Comparison of ENCODE assay signal across 16 mouse cellular contexts in genomic region chr7:143155257-143155656, GRCm38 (mm10). TPM values are rescaled to one million over a fixed set of nuclear protein-coding genes. Genes with fewer than 3 reads are reported as not detected.
A peak's percentile ranks its signal among the peaks of the same experiment; 100 is the strongest.
DNase-seq lines count a peak whose midpoint lies in the region; ATAC-seq lines count a peak whose summit lies in the region.
"Had no signal": no experiment of that assay in that cellular context is flagged by ENCODE, and none has a peak within 500 bp of the region (broad histone marks: within the 10 kb centered on the region; RNA-seq: fewer than 3 reads in every experiment).

No protein-coding gene starts in this region.

- 0 out of 2 replicates have a peak overlapping the region, but pooled peaks have one; percentile 6 for H3K4me2 ChIP-seq in heart, embryonic 12.5 days
- H3K4me2 ChIP-seq in kidney, embryonic 16.5 days (replicated peaks; ENCODE audit: low read depth, low read length) = no peak overlapping the region
- H3K4me2 ChIP-seq in limb, embryonic 12.5 days = no peak overlapping the region

- H3K9me3 ChIP-seq in heart, embryonic 12.5 days (replicated peaks) = no peaks in the 10 kb centered on the region
- no peaks in the 10 kb centered on the region for H3K9me3 ChIP-seq in kidney, embryonic 16.5 days (ENCODE audit: low read length)
- H3K9me3 ChIP-seq in limb, embryonic 12.5 days = no peaks in the 10 kb centered on the region
- H3K9me3 ChIP-seq: hindbrain, embryonic 12.5 days; neural tube, embryonic 13.5 days had no signal

- no peak for ATAC-seq in heart, embryonic 12.5 days (ENCODE audit: insufficient number of reproducible peaks, low FRiP score)
- no peak for ATAC-seq in kidney, embryonic 16.5 days (ENCODE audit: low FRiP score, low TSS enrichment)
- ATAC-seq in limb, embryonic 12.5 days (ENCODE audit: insufficient number of reproducible peaks, insufficient read depth, low FRiP score, low TSS enrichment, low read depth) = no peak
- ATAC-seq in monocyte, adult 5-6 weeks (replicated peaks; ENCODE audit: insufficient number of reproducible peaks, low FRiP score, low TSS enrichment, poor library complexity, severe bottlenecking) = no peak
- ATAC-seq: forebrain, embryonic 16.5 days had no signal

- H3K4me3 ChIP-seq in heart, embryonic 12.5 days = no peak overlapping the region
- no peak overlapping the region for H3K4me3 ChIP-seq in kidney, embryonic 16.5 days (ENCODE audit: low read length)
- no peak overlapping the region for H3K4me3 ChIP-seq in limb, embryonic 12.5 days (replicated peaks)
- H3K4me3 ChIP-seq: hindbrain, embryonic 12.5 days; layer of hippocampus, adult 2 months; neural tube, embryonic 13.5 days had no signal

- intact Hi-C loops in heart, postnatal 10 days (cut with DNase I) = loop anchor here (10.0 kb wide), 1 partner anchor 600 kb away; the partner anchor contains the start of gene Osbpl5

- peaks cover 48% of the 10 kb centered on the region for H3K4me1 ChIP-seq in heart, embryonic 12.5 days (replicated peaks)
- H3K4me1 ChIP-seq in kidney, embryonic 16.5 days (ENCODE audit: insufficient read depth, low read length) = peaks cover 31% of the 10 kb centered on the region
- H3K4me1 ChIP-seq in limb, embryonic 12.5 days (replicated peaks) = peaks cover 53% of the 10 kb centered on the region

- 38% methylated on average over 5 of the region's 5 CpGs for WGBS in heart, embryonic 12.5 days
- 50% methylated on average over 5 of the region's 5 CpGs for WGBS in kidney, embryonic 16.5 days
- WGBS in limb, embryonic 12.5 days = 46% methylated on average over 5 of the region's 5 CpGs

- no peak for DNase-seq in heart, postnatal 10 days
- DNase-seq in kidney, postnatal 14 days = no peak
- peak; percentile 6 for DNase-seq in R1 (ENCODE audit: low read depth, low spot score)
- no peak for DNase-seq in layer of hippocampus, postnatal 10 days (ENCODE audit: low spot score in 2 of 2)
- DNase-seq: cerebellum, postnatal 25 days; kidney, adult 18-20 months had no signal

- H3K36me3 ChIP-seq in heart, embryonic 12.5 days = no peaks in the 10 kb centered on the region
- H3K36me3 ChIP-seq in kidney, embryonic 16.5 days (ENCODE audit: insufficient read depth, low read length) = no peaks in the 10 kb centered on the region
- no peaks in the 10 kb centered on the region for H3K36me3 ChIP-seq in limb, embryonic 12.5 days
- H3K36me3 ChIP-seq: hindbrain, embryonic 12.5 days; neural tube, embryonic 13.5 days had no signal

- 0 out of 2 replicates have a peak overlapping the region, but pooled peaks have one; percentile 69 for H3K9ac ChIP-seq in heart, embryonic 12.5 days
- no peak overlapping the region for H3K9ac ChIP-seq in kidney, embryonic 16.5 days (replicated peaks; ENCODE audit: low read length)
- no peak overlapping the region for H3K9ac ChIP-seq in limb, embryonic 12.5 days (replicated peaks)
- H3K9ac ChIP-seq: liver, embryonic 14.5 days; neural tube, embryonic 13.5 days had no signal

- H3K27ac ChIP-seq in heart, embryonic 12.5 days (ENCODE audit: poor library complexity, severe bottlenecking) = peak overlapping the region; percentile 88
- 0 out of 2 replicates have a peak overlapping the region, but pooled peaks have one; percentile 59 for H3K27ac ChIP-seq in kidney, embryonic 16.5 days (ENCODE audit: low read length)
- H3K27ac ChIP-seq in limb, embryonic 12.5 days = peak overlapping the region; percentile 95
- H3K27ac ChIP-seq: layer of hippocampus, adult 2 months; liver, embryonic 14.5 days; neural tube, embryonic 13.5 days had no signal

- H3K27me3 ChIP-seq in heart, embryonic 12.5 days (replicated peaks) = no peaks in the 10 kb centered on the region
- H3K27me3 ChIP-seq in kidney, embryonic 16.5 days (ENCODE audit: insufficient read depth, low read length) = no peaks in the 10 kb centered on the region
- peaks cover 2% of the 10 kb centered on the region; the same call in 1 of the 2 replicates for H3K27me3 ChIP-seq in limb, embryonic 12.5 days
- H3K27me3 ChIP-seq: neural tube, embryonic 13.5 days had no signal

RNA-seq across cellular contexts. Expression of gene Kcnq1, which starts 49.1 kb away (rescaled TPM):
- polyA plus RNA-seq in heart, embryonic 12.5 days (2016; fragmentation: Nextera tagmentation; extraction: Ambion mirVana) = 12.9 and 15.8 TPM in 2 replicates
- 10 to 100 TPM; 40.9 to 42.0 TPM for total RNA-seq in heart, postnatal 10 days (2021)
- 9.2 and 9.8 TPM in 2 replicates for polyA plus RNA-seq in kidney, embryonic 16.5 days (2015; fragmentation: Nextera tagmentation; extraction: Ambion mirVana)
- polyA plus RNA-seq in limb, embryonic 12.5 days (2016; fragmentation: Nextera tagmentation; extraction: Ambion mirVana) = 0.94 and 1.8 TPM in 2 replicates
- total RNA-seq in layer of hippocampus, postnatal 10 days (2021) = 1 to 10 TPM; 1.0 to 2.3 TPM
- not detected in 3 replicates for total RNA-seq in monocyte, adult 5-6 weeks (2017)
- polyA plus RNA-seq: C2C12 had no signal

Comparison
In these comparisons a context has a peak if more than half of its experiments do, and no peak if none do; other contexts are left out.
1. RNA of gene Kcnq1, which starts 49.1 kb away (total RNA-seq): 40.9 to 42.0 TPM in heart, postnatal 10 days; 1.0 to 2.3 TPM in layer of hippocampus, postnatal 10 days and not detected in monocyte, adult 5-6 weeks; every median in the first group is over 10 times any median in the second.
2. Peak in every context shown above with its lines, with median percentiles within 50 percentile points of each other: H3K27ac ChIP-seq.